Mouse (Mus musculus): Measurements from ENCODE around the gene Anks1b. TPM values are rescaled to one million over a fixed set of nuclear protein-coding genes. Genes with fewer than 3 reads are reported as not detected.

Anks1b gene
- polyA plus RNA-seq, 1 experiment from 2014 or later = 1.9 TPM

DNA sequence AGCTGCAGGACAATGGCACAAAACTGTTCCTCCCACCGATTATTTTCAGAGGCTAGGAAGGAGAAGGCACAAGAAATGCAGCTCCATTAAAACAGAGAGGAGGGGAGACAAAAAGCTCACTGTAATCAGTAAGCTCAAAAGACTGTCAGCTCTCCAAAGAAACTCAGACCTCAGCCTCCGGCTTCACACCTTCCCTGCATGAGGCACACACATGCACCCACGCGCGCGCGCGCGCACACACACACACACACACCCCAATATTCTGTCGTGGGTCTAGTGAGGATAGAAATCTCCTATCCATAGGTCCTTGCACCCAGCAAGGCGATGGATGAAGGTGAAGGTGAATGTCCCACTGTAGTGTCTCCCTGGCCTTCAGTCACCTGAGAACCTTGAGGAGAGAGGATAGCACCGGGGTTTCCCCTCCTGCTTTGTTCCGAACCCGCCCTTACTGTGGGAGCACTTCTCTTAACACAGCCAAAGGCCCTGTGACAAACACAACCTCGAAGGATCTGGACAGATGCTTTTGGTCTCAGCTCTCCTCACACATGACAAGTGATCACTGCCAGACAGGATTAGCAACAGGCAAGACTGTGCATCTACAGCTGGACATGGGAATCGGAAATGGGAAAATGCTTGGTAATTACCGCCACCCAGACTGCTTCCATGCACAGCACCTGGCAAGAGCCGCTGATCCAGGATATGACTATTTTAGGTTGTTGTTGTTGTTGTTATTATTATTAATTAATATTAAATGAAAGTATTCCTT lies 1074.5 kb downstream of the Anks1b start:
- no peak for TF ChIP-seq CTCF (IDR thresholded peaks at IDR 0.05; ENCODE audit: low read depth)
- no peaks in the 10 kb centered on the region for H3K27me3 ChIP-seq (replicated peaks; ENCODE audit: control insufficient read depth, insufficient read depth, low read length)
- 89% methylated on average over 18 of the region's 18 CpGs for WGBS

DNA sequence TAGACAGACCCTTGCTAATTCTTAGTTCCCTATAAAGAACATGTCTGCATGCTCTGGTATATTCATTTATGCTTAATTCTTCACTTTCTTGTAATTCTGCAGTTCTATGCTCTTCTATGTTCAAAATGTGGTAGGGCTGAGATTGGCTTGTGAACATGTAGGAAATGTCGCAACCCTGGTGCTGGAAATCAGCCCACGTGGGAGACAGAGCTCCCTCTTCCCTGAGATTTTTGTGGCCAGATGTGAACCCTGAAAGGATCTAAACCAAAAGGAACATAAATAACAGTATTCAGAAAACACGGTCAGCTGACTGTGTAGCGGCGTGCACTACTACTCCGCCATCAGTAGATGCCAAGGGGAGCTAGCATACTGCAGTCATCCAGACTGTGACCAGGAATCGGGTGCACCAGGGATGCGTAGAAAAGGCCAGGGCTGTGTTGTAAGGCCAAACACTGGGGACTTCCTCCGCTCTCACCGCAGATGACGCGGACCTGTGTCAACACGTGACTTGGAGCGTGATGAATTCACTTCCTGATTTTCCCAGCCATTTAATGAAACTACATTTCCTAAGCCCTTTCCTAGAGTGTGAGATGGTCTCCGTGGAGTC lies 1079.9 kb downstream of the Anks1b start:
- H3K27ac ChIP-seq (ENCODE audit: low read depth, low read length) = no peak overlapping the region
- TF ChIP-seq CTCF (IDR thresholded peaks at IDR 0.05; ENCODE audit: low read depth) = no peak
- H3K4me2 ChIP-seq (replicated peaks; ENCODE audit: low read depth) = no peak overlapping the region
- no peaks in the 10 kb centered on the region for H3K4me1 ChIP-seq (replicated peaks; ENCODE audit: control insufficient read depth, insufficient read depth, low read length)
- no peak overlapping the region for H3K4me3 ChIP-seq (ENCODE audit: low read depth, low read length)
- H3K36me3 ChIP-seq (ENCODE audit: control insufficient read depth, insufficient read depth) = no peaks in the 10 kb centered on the region; the same call in 1 of the 2 replicates
- no peaks in the 10 kb centered on the region for H3K9me3 ChIP-seq (ENCODE audit: control insufficient read depth)
- H3K9ac ChIP-seq (ENCODE audit: low read depth, low read length) = no peak overlapping the region
- H3K27me3 ChIP-seq (replicated peaks; ENCODE audit: control insufficient read depth, insufficient read depth, low read length) = no peaks in the 10 kb centered on the region
- no peak for ATAC-seq
- 88% methylated on average over 15 of the region's 15 CpGs for WGBS

More for the DNA sequence above, 1074.5 kb downstream of the Anks1b start:
- H3K4me3 ChIP-seq (ENCODE audit: low read depth, low read length) = no peak overlapping the region
- H3K27ac ChIP-seq (ENCODE audit: low read depth, low read length) = no peak overlapping the region
- no peak overlapping the region for H3K4me2 ChIP-seq (replicated peaks; ENCODE audit: low read depth)
- H3K9ac ChIP-seq (ENCODE audit: low read depth, low read length) = no peak overlapping the region
- ATAC-seq = no peak
- no peaks in the 10 kb centered on the region for H3K4me1 ChIP-seq (replicated peaks; ENCODE audit: control insufficient read depth, insufficient read depth, low read length)
- H3K9me3 ChIP-seq (ENCODE audit: control insufficient read depth) = no peaks in the 10 kb centered on the region
- no peaks in the 10 kb centered on the region; the same call in 1 of the 2 replicates for H3K36me3 ChIP-seq (ENCODE audit: control insufficient read depth, insufficient read depth)

- 70% methylated on average over 6 of the region's 6 CpGs for WGBS
- Histone ChIP-seq H3K9me3 (ENCODE audit: control insufficient read depth) (no peaks in the 10 kb centered on the region), H3K9ac (ENCODE audit: low read depth, low read length) (no peak overlapping the region), H3K4me3 (ENCODE audit: low read depth, low read length) (no peak overlapping the region), H3K4me1 (replicated peaks; ENCODE audit: control insufficient read depth, insufficient read depth, low read length) (no peaks in the 10 kb centered on the region), H3K27me3 (replicated peaks; ENCODE audit: control insufficient read depth, insufficient read depth, low read length) (no peaks in the 10 kb centered on the region), H3K27ac (ENCODE audit: low read depth, low read length) (no peak overlapping the region), H3K36me3 (ENCODE audit: control insufficient read depth, insufficient read depth) (no peaks in the 10 kb centered on the region; the same call in 1 of the 2 replicates), H3K4me2 (replicated peaks; ENCODE audit: low read depth) (no peak overlapping the region)
- no peak for TF ChIP-seq CTCF (IDR thresholded peaks at IDR 0.05; ENCODE audit: low read depth)
- no peak for ATAC-seq
These were observed 1080.5 kb downstream of the Anks1b start for GRCm38 (mm10) chr10:90953821-90954220.

DNA sequence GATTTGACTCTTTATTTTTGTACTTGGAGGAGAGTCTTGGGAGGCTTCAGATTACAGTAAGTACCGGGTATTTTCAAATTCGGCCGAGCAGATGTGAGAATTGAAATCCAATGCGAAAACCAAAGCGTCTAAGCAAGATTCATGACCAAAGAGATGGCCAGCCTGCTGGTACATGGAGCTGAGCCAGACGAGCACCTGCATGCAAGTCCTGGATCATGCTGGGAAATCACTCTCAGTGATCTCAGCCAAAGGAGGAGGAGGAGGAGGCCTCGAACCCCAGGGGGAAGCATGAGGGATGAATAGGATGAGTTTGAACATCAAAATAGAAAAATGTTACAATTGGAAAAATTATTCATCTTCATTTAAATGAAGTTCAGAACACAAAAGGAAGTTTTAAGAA lies 1087.1 kb downstream of the Anks1b start:
- Histone ChIP-seq H3K9ac (ENCODE audit: low read depth, low read length) (no peak overlapping the region), H3K27me3 (replicated peaks; ENCODE audit: control insufficient read depth, insufficient read depth, low read length) (no peaks in the 10 kb centered on the region), H3K36me3 (ENCODE audit: control insufficient read depth, insufficient read depth) (no peaks in the 10 kb centered on the region), H3K4me2 (replicated peaks; ENCODE audit: low read depth) (no peak overlapping the region), H3K9me3 (ENCODE audit: control insufficient read depth) (no peaks in the 10 kb centered on the region), H3K4me1 (replicated peaks; ENCODE audit: control insufficient read depth, insufficient read depth, low read length) (no peaks in the 10 kb centered on the region), H3K4me3 (ENCODE audit: low read depth, low read length) (no peak overlapping the region), H3K27ac (ENCODE audit: low read depth, low read length) (no peak overlapping the region)
- ATAC-seq = no peak
- 79% methylated on average over 7 of the region's 7 CpGs for WGBS
- TF ChIP-seq CTCF (IDR thresholded peaks at IDR 0.05; ENCODE audit: low read depth) = no peak

DNA sequence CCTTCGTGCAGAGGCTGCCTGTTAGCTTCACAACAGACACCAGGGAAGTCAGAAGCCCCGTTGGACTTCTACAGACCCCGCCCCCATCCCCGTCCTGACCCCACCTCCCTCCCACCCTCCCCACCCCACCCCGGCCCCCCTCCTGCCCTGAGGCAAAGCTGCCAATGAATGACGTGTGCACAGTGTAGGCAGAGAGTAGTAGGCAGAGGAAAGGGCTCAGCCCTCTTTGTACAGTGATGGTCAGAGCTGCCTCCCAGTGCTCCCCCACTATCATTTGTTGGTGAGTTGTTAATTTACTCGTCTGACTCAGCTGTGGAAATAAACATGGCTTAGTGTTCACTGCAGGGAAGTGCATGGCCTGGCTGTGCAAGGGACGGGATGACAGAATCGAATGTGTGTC lies 1091.2 kb downstream of the Anks1b start:
- WGBS = 26% methylated on average over 9 of the region's 9 CpGs
- ATAC-seq = no peak
- Histone ChIP-seq H3K4me3 (ENCODE audit: low read depth, low read length) (no peak overlapping the region), H3K9ac (ENCODE audit: low read depth, low read length) (no peak overlapping the region), H3K4me2 (replicated peaks; ENCODE audit: low read depth) (no peak overlapping the region), H3K9me3 (ENCODE audit: control insufficient read depth) (no peaks in the 10 kb centered on the region), H3K27ac (ENCODE audit: low read depth, low read length) (no peak overlapping the region), H3K27me3 (replicated peaks; ENCODE audit: control insufficient read depth, insufficient read depth, low read length) (peaks cover 15% of the 10 kb centered on the region), H3K36me3 (ENCODE audit: control insufficient read depth, insufficient read depth) (no peaks in the 10 kb centered on the region), H3K4me1 (replicated peaks; ENCODE audit: control insufficient read depth, insufficient read depth, low read length) (no peaks in the 10 kb centered on the region)
- TF ChIP-seq CTCF (IDR thresholded peaks at IDR 0.05; ENCODE audit: low read depth) = no peak

DNA sequence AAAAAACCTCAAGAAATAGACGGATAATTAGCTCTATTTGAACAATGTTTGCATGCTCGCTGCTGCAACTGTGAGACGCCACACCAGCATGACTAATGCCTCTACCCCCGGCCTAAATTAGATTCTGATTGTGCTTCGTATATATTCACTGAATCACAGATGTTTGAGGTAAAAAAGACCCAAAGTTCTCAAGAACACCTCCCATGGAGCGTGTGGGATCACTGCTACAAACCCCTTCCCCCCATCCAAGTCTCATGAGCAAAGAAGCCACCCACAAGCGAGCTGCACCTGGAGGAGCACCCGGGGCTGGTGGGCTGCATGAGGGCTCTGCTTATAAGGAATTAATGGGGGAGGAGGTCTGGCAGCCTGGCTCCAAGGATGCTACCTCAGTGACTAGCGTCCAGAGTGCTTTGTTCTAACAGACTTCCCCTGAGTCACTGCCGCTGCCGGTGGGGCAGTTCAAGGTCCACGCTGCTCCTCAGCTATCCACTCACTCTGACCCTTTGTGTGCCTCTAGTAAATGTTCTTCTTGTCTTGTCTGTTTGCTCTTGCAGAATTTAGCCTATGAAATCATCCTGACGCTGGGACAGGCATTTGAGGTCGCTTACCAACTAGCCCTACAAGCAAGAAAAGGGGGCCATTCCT lies 1092.5 kb downstream of the Anks1b start:
- H3K27me3 ChIP-seq (replicated peaks; ENCODE audit: control insufficient read depth, insufficient read depth, low read length) = peaks cover 22% of the 10 kb centered on the region
- H3K27ac ChIP-seq (ENCODE audit: low read depth, low read length) = no peak overlapping the region
- peaks cover 4% of the 10 kb centered on the region; the same call in 1 of the 2 replicates for H3K4me1 ChIP-seq (replicated peaks; ENCODE audit: control insufficient read depth, insufficient read depth, low read length)
- no peaks in the 10 kb centered on the region for H3K9me3 ChIP-seq (ENCODE audit: control insufficient read depth)
- no peak overlapping the region for H3K4me3 ChIP-seq (ENCODE audit: low read depth, low read length)
- no peak for ATAC-seq
- no peak overlapping the region for H3K9ac ChIP-seq (ENCODE audit: low read depth, low read length)
- H3K36me3 ChIP-seq (ENCODE audit: control insufficient read depth, insufficient read depth) = no peaks in the 10 kb centered on the region
- TF ChIP-seq CTCF (IDR thresholded peaks at IDR 0.05; ENCODE audit: low read depth) = no peak
- WGBS = 47% methylated on average over 14 of the region's 14 CpGs
- H3K4me2 ChIP-seq (replicated peaks; ENCODE audit: low read depth) = no peak overlapping the region

Measured in intestine, postnatal 0 days (tissue).